Mouse (Mus musculus) spleen, adult 2 months (tissue): ENCODE measurements at regions not wholly inside any gene's neighbourhood (a gene's known extent, or its start where the extent isn't known, plus 50 kb on each side); places are given as distances from the start of the nearest gene placed in this dataset.

Experiments used
- DNase-seq, 2 experiments: peaks; one replicate each; pipeline versions ENCODE4 v3.0.0 to v3.0.0-alpha.2; 2012 to 2021; ENCODE audit warnings: low spot score in 2 of 2, low read depth in 1 of 2
- H3K27ac ChIP-seq: fragments of 200-500 bp; 2 replicates; pipeline ENCODE4 v1.5.1; 2012; ENCODE audit warnings: low read length, inconsistent platforms; ENCODE audit not compliant: insufficient read depth
- H3K27me3 ChIP-seq: fragments of 200-500 bp; 2 replicates; pipeline ENCODE4 v1.6.1; 2012; ENCODE audit warnings: mild to moderate bottlenecking, moderate library complexity, low read length, inconsistent platforms; ENCODE audit not compliant: control insufficient read depth, insufficient read depth
- H3K36me3 ChIP-seq: fragments of 200-500 bp; 2 replicates; pipeline ENCODE4 v1.6.1; 2012; ENCODE audit warnings: mild to moderate bottlenecking, low read length, inconsistent platforms; ENCODE audit not compliant: control insufficient read depth, insufficient read depth
- H3K4me1 ChIP-seq: fragments of 200-500 bp; 2 replicates; pipeline ENCODE4 v1.6.1; 2011; ENCODE audit warnings: inconsistent platforms; ENCODE audit not compliant: control insufficient read depth, insufficient read depth, insufficient read length
- H3K4me3 ChIP-seq: fragments of 200-500 bp; 2 replicates; pipeline ENCODE4 v1.5.1; 2011; ENCODE audit warnings: mild to moderate bottlenecking, inconsistent platforms; ENCODE audit not compliant: insufficient read depth, insufficient read length; ENCODE audit errors: extremely low read depth
- CTCF ChIP-seq: fragments of 200-500 bp; IDR thresholded peaks from 2 replicates; pipeline ENCODE4 v1.5.1; 2011; ENCODE audit warnings: mild to moderate bottlenecking, inconsistent platforms; ENCODE audit not compliant: insufficient read depth, insufficient read length, insufficient replicate concordance; ENCODE audit errors: extremely low read depth
- POLR2A ChIP-seq: fragments of 200-500 bp; IDR thresholded peaks from 2 replicates; pipeline ENCODE4 v1.6.1; 2011; ENCODE audit warnings: low read depth, low read length, inconsistent platforms
- WGBS: fragments of 180-500 bp; shearing (Covaris S2); methylation state at CpG from one replicate; pipeline ENCODE4 v1.1.7; 2018; 5-methylcytosine and 5-hydroxymethylcytosine counted together

DNA sequence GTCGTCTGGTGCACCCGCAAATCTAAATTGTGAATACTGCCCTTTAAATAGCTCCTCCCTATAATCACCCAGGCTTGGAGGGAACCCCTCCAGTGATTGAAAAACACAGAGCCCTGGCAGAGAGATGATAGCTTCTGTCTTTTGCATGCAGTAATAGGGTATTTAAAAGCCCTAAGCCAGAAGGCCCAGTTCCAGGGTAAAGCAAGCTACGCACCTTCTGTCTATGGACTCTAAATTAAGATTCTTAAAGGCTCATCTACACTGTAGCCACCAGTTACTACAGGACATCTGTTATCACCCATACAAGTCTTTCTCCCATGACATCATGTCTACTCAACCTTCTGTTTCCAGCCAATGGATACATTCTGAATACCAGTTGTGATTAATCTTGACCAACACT, 167.8 kb downstream of the Gm11361 start:
- no peaks in the 10 kb centered on the region for H3K36me3 ChIP-seq
- WGBS: 91% methylated on average over 3 of the region's 3 CpGs
- H3K27me3 ChIP-seq: no peaks in the 10 kb centered on the region
- no peak for DNase-seq
- H3K4me1 ChIP-seq: no peaks in the 10 kb centered on the region
- no peak for TF ChIP-seq POLR2A
- TF ChIP-seq CTCF: no peak
- no peak overlapping the region for H3K4me3 ChIP-seq
- H3K27ac ChIP-seq: no peak overlapping the region

DNA sequence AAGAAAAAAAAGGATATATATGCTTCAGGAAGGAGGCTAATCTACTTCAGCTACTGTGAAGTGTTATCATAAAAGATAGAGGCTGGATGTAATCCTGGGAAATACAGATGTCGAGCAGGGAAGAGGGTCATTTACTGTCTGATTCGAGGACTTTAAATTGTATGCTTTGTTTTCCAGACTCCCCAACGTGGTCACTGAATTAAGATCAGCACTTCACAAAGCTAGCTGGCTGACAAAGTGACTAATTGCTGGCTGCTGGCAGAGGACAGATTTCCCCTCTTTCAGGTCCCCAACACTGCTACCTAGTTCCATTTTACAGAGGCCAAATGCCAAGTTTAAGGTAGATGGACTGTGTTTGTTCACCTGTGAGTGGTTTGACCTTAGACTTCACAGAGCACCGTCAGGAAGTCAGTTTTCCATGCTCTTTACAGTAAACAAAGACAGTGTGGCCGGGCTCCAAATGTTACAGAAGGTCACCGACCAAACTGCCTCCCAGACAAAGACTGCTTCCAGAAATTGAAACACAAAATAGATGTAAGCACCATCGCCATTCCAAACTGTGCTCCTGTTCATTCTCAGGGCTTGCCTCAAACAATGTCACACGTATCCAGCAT, 167.2 kb downstream of the Gm11361 start:
- no peak overlapping the region for H3K4me3 ChIP-seq
- H3K27me3 ChIP-seq: no peaks in the 10 kb centered on the region
- no peaks in the 10 kb centered on the region for H3K36me3 ChIP-seq
- 70% methylated on average over 8 of the region's 8 CpGs for WGBS
- TF ChIP-seq CTCF (no peak), POLR2A (no peak)
- H3K4me1 ChIP-seq: no peaks in the 10 kb centered on the region
- H3K27ac ChIP-seq: no peak overlapping the region
- DNase-seq: no peak

DNA sequence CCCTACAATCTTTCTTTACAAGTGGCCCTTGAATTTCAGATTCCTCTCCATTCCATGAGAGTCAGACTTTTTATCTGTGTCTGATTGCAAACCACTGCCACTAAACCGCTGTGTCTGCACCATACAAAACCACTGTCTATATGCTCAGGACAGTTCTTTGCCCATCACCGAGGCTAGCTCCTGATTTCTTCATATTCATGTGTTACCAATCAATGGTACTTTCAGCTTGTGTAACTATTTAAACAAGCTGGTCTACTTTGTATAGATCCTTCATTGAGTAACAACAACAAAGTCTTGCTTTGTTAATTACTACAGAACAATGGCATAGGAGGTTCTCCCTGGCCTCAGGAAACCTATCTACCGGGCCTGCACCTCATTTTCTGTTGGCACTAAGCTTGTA, 164.0 kb downstream of the Gm11361 start:
- TF ChIP-seq CTCF: no peak
- no peak for TF ChIP-seq POLR2A
- H3K4me3 ChIP-seq: no peak overlapping the region
- no peak for DNase-seq
- no peaks in the 10 kb centered on the region for H3K36me3 ChIP-seq
- peaks cover 3% of the 10 kb centered on the region; the same call in 1 of the 2 replicates for H3K4me1 ChIP-seq
- 86% methylated on average over 3 of the region's 3 CpGs for WGBS
- no peak overlapping the region for H3K27ac ChIP-seq
- H3K27me3 ChIP-seq: no peaks in the 10 kb centered on the region

DNA sequence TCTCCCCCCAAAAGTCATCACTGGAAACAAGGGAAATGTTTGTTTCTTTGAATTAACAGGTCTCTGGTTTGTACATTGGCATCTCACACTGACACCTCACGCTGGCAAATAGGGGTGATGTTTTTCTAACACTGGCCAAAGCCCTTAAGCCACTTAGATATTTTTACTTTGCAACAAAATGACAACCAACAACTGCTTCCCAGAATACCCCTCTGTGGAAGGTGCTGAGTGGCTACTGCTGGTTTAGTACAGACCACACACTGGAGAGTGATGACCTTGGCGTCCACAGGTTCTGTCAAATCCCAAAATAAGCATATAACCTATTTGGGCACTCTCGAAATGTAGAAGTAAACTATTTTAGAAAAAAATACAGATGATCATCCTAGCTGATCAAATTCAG, 163.3 kb downstream of the Gm11361 start:
- H3K4me1 ChIP-seq: peaks cover 3% of the 10 kb centered on the region; the same call in 1 of the 2 replicates
- no peaks in the 10 kb centered on the region for H3K27me3 ChIP-seq
- H3K4me3 ChIP-seq: no peak overlapping the region
- no peak for DNase-seq
- TF ChIP-seq CTCF (no peak), POLR2A (no peak)
- 88% methylated on average over 3 of the region's 3 CpGs for WGBS
- no peaks in the 10 kb centered on the region for H3K36me3 ChIP-seq
- no peak overlapping the region for H3K27ac ChIP-seq

DNA sequence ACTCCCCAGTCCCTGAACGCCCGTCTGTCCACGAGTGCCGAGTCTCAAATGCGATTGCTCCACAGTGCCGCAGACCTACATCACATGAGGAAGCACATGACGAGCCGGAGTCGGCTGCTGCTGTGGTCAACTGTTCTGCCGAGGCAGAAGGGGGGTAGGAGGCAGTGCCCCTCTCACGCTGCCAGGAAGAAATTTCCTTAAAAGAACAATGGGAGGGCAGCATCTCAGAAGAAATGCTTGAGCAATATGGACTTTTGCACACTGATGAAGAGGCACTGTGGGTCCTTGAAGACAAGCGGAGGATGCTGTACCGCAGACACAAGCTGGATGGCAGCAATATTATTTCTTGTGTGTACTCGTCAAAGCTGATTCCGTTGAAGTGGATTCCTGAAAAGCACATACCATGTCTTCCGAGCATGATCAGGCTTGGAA, 162.6 kb downstream of the Gm11361 start:
- peak overlapping the region; percentile 3; the same call in 1 of the 2 replicates for H3K4me3 ChIP-seq

DNA sequence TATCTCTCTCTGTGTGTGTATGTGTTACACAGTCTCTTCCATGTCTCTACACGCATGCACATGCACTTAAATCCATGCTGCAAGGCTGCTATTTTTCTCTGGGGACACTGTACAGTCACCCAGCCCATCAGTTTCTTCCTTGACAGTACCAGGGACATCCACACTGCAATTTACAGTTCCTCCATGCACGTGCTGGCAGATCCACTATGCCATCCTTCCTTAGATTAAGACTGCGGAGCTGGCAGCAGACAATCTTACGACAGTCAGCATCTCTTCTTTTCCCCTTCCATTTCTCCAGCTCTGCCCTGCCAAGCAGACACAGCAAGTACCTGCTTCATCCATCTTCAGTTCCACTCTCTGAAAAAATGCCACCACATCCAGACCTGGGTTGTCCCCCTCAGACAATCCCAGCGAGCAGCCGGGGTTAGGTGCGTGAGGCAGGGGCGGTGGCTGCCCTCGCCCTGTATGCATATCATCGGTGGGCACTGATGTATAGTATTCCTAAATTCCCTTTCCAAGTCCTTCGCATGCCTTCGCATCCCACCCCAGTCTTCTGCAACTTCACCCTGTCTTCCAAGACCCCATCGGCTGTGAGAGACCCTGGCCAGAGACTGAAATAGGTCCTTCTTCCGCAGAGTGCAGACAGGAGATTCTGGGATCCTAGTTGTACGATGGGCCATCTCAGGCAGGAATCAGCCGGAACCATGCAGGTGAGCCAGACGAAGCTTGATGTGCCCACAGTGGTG, 161.8 kb downstream of the Gm11361 start:
- H3K36me3 ChIP-seq: no peaks in the 10 kb centered on the region
- H3K27me3 ChIP-seq: no peaks in the 10 kb centered on the region
- no peak for DNase-seq
- TF ChIP-seq POLR2A: no peak
- no peak for TF ChIP-seq CTCF
- no peak overlapping the region for H3K27ac ChIP-seq
- H3K4me1 ChIP-seq: peaks cover 3% of the 10 kb centered on the region; the same call in 1 of the 2 replicates
- 82% methylated on average over 17 of the region's 17 CpGs for WGBS
- no peak overlapping the region; the same call in 1 of the 2 replicates for H3K4me3 ChIP-seq

More for the DNA sequence above, 162.6 kb downstream of the Gm11361 start:
- WGBS: 17% methylated on average over 16 of the region's 16 CpGs
- peak; percentile 20 to 33 for DNase-seq
- Histone ChIP-seq H3K36me3 (no peaks in the 10 kb centered on the region), H3K27ac (no peak overlapping the region), H3K4me1 (peaks cover 3% of the 10 kb centered on the region; the same call in 1 of the 2 replicates), H3K27me3 (no peaks in the 10 kb centered on the region)
- no peak for TF ChIP-seq POLR2A
- no peak for TF ChIP-seq CTCF

DNA sequence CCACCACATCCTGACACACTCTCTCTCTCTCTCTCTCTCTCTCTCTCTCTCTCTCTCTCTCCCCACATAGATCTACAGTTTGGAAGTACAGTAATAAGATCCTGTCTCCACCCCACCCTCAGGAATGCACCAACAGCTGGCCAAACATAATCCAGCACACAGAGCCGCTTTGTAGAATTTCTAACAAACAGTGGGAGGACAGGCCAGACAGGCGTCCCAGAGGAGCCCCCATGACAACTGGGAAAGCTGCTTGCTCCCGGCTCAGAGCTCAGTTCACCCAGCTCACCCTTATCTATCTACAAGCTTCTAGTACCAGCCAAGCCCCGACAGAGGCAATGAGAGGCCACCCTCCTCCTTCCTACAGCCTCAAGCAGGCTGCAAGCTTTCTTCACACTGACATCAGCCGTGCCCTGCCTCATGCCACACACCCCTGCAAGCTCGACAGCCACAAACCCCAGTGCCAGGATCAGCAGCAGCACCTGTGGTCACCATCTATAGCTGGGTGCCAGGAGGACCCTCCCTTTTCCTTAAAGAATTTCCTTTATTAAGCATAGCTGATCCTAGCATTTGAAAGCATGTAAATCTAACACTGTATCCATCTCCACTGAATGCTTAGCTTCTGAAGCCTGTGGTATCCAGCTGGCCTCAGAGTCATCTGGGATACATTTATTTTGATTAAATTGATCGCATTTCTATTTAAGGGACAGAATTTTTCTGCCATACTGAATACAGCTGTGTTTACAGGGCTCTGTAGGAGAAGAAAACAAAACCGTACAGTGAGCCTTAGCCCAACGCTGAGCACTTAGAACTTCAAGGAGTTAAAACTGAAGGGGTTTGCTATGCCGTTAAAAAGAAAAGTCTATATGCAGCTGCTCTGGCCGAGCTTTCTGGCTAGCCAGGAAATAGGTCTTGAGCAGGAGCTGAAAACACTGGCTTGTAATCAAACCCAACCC, 160.9 kb downstream of the Gm11361 start:
- WGBS: 21% methylated on average over 11 of the region's 11 CpGs
- no peak for TF ChIP-seq CTCF
- no peak for TF ChIP-seq POLR2A
- Histone ChIP-seq H3K27me3 (no peaks in the 10 kb centered on the region), H3K36me3 (no peaks in the 10 kb centered on the region), H3K4me3 (no peak overlapping the region), H3K27ac (no peak overlapping the region), H3K4me1 (peaks cover 3% of the 10 kb centered on the region; the same call in 1 of the 2 replicates)
- DNase-seq: no peak
